Mouse (Mus musculus): ENCODE results near the gene Tpst2. TPM values are rescaled to one million over a fixed set of nuclear protein-coding genes. Genes with fewer than 3 reads are reported as not detected.

The Tpst2 gene
- 34.6 TPM for polyA plus RNA-seq (2015; fragmentation: Illumina TruSeq; extraction: RNeasy Lipid Tissue Mini Kit (QIAGEN cat#74804); ENCODE audit: low read depth, low replicate concordance)

DNA sequence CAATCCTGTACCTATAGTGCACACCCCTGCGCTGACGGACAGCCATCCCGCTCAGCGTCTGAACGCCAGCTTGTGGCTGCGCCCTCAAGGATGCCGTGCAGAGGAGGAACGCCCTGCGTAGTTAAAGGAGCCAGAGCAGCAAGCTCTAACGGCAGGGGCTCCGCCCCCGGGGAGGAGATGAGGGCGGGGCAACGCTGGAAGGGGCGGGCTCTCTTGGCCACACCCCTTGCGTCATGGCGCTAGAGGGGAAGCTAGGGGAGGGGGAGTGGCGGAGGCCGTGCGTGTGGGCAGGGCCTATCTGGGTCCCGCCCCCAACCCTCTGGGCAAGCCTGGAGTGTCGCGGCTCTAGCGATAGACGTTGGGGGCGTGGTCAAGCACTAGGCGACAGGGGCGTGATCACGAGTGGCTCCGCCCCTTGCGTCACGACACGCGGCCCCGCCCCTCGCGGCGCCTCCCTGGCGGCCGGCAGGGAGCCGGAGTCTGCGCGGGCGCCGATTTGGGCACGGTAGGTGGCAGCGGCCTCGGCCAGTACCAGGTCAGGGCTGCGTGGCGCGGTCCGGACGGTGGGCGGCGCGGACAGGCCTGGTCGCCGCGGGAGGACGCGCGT is at the start of gene Tpst2:
TSS of gene Tpst2 (plus strand) at position 425 of the 607 bp plus-strand sequence.

GRCm38 (mm10) chr5:112252400-112252799 is 24.1 kb upstream of the Tpst2 start, which contains the start of gene Cryba4:
Cryba4 (minus strand) TSS chr5:112252518.

DNA sequence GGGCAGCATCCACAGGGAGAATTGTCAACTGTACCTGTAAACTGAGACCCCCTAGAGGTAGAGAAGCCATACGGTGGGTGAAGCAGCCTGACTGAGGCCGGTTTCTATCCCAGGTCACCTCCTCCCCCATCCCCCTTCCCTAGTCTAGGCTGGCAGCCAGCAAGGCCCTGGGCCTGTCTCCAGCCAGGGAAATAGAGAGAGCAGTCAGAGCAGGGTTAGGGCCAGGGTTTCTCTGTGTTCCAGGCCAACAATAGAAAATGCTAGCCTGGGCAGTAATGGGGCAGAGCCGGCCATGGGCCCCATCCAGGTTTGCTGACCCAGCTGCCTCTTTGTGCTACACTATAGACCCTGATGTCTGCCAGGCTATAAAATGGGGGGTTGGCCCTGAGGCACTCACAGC is 21.1 kb upstream of the Tpst2 start, which contains the start of gene Crybb1:
TSS of gene Crybb1 (plus strand) at position 390 of the 400 bp plus-strand sequence.

DNA sequence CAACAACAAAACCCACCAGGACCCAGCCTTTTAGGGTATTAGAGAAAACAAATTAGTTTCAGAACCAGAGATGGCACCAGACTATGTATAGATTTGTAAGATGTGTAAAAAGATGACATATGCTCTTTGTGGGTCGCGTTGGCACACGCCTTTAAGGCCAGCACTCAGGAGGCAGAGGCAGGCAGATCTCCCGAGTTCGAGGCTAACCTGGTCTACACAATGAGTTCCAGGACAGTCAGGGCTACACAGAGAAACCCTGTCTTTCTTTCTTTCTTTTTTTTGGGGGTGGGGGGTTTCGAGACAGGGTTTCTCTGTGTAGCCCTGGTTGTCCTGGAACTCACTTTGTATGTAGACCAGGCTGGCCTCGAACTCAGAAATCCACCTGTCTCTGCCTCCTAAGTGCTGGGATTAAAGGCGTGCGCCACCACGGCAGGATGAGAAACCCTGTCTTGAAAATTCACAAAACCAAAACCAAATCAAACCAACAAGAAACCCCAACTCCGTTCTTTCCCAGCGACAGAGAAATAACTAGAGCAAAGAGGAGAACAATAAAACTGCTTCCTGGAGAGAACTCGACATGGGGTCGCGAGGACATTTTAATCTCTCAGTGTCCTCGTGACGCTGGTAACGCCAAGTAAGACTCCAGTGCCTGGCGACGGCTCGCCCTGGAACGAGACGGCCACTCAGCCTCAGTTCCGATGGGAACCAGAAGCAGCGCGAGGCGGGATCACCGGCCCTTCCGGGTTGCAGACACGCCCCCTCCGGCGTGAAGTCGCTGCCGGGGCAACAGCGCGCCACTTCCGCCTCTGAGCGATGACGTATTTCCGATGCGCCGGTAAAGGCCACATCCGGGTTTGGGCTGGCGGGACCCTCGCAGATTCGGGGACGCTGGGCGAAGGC is 49.3 kb downstream of the Tpst2 start, which contains the start of gene Tfip11:
TSS of gene Tfip11 (plus strand) at position 813 of the 900 bp plus-strand sequence.

DNA sequence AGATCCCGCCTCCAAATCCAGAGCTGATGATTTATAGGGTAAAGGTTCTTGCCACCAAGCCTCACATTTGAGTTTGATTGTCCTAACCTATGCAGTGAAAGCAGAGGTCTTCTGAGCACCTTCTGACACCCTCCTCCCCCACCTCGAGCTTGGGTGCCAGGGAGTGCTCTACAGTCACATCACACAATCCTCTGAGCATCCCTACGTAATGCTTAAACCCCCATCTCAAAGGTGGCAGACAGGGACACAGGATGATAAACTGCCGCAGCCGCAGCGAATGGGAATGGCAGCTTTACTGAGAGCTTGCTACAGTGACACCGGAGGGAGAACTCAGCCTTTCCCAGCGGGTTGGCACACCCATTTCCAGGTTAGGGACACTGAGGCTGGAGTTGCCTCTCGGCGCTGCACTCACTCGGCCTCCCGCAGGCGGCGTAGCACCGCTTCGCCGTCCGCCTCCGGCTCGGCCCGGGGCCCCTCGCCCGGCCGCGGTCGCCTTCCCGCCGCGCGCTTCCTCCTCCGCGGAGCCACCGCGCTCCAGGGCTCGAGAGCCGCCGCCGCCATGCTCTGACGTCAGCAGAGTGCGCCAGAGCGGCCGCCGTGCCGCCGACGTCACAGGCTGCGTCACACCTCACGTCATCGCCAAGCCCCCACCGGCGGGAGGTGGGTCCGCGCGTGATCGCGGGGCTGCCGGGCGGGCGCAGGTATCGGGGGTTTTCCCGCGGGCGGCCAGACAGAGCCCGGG is 66.1 kb downstream of the Tpst2 start, which contains the start of the genes Srrd and Hps4:
TSS of gene Srrd (minus strand) at position 578 of the 742 bp plus-strand sequence.
TSS of gene Hps4 (plus strand) at position 621 of the 742 bp plus-strand sequence.

DNA sequence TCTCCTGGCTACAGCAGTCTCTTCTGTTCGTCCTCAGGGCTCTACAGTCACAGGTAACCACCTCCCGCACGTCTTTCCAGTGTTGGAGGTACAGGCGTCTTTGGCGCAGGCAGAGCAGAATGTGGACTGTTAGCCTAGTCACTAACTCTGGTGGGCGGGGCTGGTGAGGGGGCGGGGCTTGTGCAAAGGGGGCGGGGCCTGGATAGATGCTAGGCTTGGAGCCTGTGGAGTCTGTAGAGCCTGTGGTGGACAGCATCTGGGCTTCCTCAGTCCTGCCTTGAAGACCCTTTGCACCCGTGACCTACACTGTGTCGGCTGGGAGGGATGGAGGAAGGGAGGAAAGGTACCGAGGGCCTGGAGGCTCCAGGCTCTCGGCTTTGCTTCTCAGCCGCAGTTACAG is 79.4 kb downstream of the Tpst2 start, which contains the start of gene Gm6583:
TSS of gene Gm6583 (minus strand) at position 124 of the 400 bp plus-strand sequence.

Other genes with a start within 250 kb of the Tpst2 start
- 2.8 TPM for gene Cryba4, start 24.2 kb upstream of the Tpst2 start, polyA plus RNA-seq (2015; fragmentation: Illumina TruSeq; extraction: RNeasy Lipid Tissue Mini Kit (QIAGEN cat#74804); ENCODE audit: low read depth, low replicate concordance)
- gene Crybb1, start 20.9 kb upstream of the Tpst2 start, polyA plus RNA-seq (2015; fragmentation: Illumina TruSeq; extraction: RNeasy Lipid Tissue Mini Kit (QIAGEN cat#74804); ENCODE audit: low read depth, low replicate concordance), result 10.2 TPM
- gene Tfip11, start 49.7 kb downstream of the Tpst2 start, polyA plus RNA-seq (2015; fragmentation: Illumina TruSeq; extraction: RNeasy Lipid Tissue Mini Kit (QIAGEN cat#74804); ENCODE audit: low read depth, low replicate concordance), result 29.9 TPM
- gene Srrd, start 66.3 kb downstream of the Tpst2 start, polyA plus RNA-seq (2015; fragmentation: Illumina TruSeq; extraction: RNeasy Lipid Tissue Mini Kit (QIAGEN cat#74804); ENCODE audit: low read depth, low replicate concordance), result 37.9 TPM
- gene Hps4, start 66.4 kb downstream of the Tpst2 start, polyA plus RNA-seq (2015; fragmentation: Illumina TruSeq; extraction: RNeasy Lipid Tissue Mini Kit (QIAGEN cat#74804); ENCODE audit: low read depth, low replicate concordance), result 22.1 TPM
- 0.19 TPM for gene Gm6583, start 79.3 kb downstream of the Tpst2 start, polyA plus RNA-seq (2015; fragmentation: Illumina TruSeq; extraction: RNeasy Lipid Tissue Mini Kit (QIAGEN cat#74804); ENCODE audit: low read depth, low replicate concordance)
- 105 TPM for gene Asphd2, start 118.2 kb downstream of the Tpst2 start, polyA plus RNA-seq (2015; fragmentation: Illumina TruSeq; extraction: RNeasy Lipid Tissue Mini Kit (QIAGEN cat#74804); ENCODE audit: low read depth, low replicate concordance)
- gene Gm6588, start 172.7 kb downstream of the Tpst2 start, polyA plus RNA-seq (2015; fragmentation: Illumina TruSeq; extraction: RNeasy Lipid Tissue Mini Kit (QIAGEN cat#74804); ENCODE audit: low read depth, low replicate concordance), result not detected

Data from brain, adult 10 weeks (tissue).